Mouse (Mus musculus): ENCODE data around the gene Dgkb. TPM values are rescaled to one million over a fixed set of nuclear protein-coding genes. Genes with fewer than 3 reads are reported as not detected.
A peak's percentile ranks its signal among the peaks of the same experiment; 100 is the strongest.

Gene Dgkb
- polyA plus RNA-seq, 1 experiment from 2014 or later: 2.1 TPM

DNA sequence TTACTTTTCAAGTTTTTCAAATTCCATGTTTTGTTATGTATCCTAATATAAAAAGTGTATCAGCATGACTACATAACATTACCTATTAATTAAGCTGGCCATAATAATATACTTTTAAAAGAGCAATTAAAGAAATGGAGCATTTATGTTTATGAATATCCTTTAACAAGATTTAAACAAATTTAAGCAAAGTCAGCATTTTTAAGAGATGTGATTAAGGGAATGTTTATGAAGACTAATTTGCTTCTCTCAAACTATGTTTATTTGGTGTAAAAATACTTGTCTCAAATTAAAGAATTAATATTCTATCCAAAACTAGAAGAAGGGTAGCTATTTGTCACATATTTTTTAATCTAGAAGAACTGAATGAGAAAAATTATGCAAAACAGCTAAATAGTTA, 492.4 kb downstream of the Dgkb start:
- no peak overlapping the region for H3K27ac ChIP-seq
- no peaks in the 10 kb centered on the region for H3K36me3 ChIP-seq
- H3K27me3 ChIP-seq: no peaks in the 10 kb centered on the region
- H3K9ac ChIP-seq (replicated peaks): no peak overlapping the region
- no peaks in the 10 kb centered on the region for H3K4me1 ChIP-seq (replicated peaks)
- no peaks in the 10 kb centered on the region for H3K9me3 ChIP-seq
- no peak for ATAC-seq
- no peak overlapping the region for H3K4me2 ChIP-seq (replicated peaks)
- H3K4me3 ChIP-seq (replicated peaks): no peak overlapping the region

DNA sequence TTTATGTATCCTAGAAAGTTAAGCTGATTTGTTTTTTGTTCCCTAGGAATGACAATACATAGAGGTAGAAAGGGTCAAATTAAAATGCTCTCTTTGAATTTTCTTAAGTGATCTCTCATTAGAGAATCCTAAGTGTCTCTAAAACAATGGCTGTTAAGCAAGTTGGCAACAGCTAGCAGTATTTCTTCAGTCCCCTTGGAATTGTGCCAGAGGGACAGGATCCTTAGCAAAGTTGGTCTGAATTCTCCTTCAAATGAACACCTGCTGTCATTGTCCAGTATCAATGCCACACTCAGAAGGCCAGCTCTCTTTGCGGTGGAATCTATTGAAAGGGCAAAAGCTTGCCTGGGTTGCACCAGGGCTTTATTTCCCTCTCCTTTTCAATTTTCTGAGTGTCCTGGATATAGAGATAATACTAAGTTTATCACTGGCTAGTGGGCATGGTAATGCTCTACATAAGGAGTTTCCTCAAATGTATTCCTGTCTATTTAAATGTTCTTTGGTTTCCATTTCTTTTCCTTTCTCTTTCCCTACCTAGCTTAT, 510.3 kb downstream of the Dgkb start:
- Histone ChIP-seq H3K4me1 (replicated peaks) (peaks cover 3% of the 10 kb centered on the region; the same call in 1 of the 2 replicates), H3K4me2 (replicated peaks) (no peak overlapping the region), H3K4me3 (replicated peaks) (no peak overlapping the region), H3K9me3 (no peaks in the 10 kb centered on the region), H3K36me3 (no peaks in the 10 kb centered on the region), H3K27ac (no peak overlapping the region), H3K27me3 (no peaks in the 10 kb centered on the region), H3K9ac (replicated peaks) (no peak overlapping the region)
- WGBS: 17% methylated on average over 1 of the region's 1 CpGs
- ATAC-seq: no peak

DNA sequence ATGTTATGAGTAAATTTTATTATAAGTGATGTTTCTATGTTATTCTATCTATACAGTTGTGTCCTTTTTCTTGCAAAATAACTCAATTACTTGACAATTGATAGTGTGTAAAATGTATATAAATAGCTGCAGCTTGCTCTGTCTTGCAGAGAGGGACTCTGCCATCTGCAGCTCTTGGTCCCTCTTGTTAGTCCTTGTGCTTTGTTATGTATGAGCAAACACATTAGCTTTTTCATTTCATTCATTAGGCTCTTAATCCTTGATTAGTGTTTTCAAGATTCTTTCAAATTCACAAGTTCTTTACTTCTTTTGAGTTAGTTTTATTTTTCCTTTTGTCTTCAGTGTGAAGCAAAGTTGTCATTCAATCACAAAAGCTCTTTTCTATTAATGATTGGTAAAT, 511.3 kb downstream of the Dgkb start:
- Histone ChIP-seq H3K9ac (replicated peaks) (no peak overlapping the region), H3K36me3 (no peaks in the 10 kb centered on the region), H3K27ac (no peak overlapping the region), H3K9me3 (no peaks in the 10 kb centered on the region), H3K27me3 (no peaks in the 10 kb centered on the region), H3K4me1 (replicated peaks) (peaks cover 3% of the 10 kb centered on the region; the same call in 1 of the 2 replicates), H3K4me2 (replicated peaks) (no peak overlapping the region), H3K4me3 (replicated peaks) (no peak overlapping the region)
- ATAC-seq: no peak

DNA sequence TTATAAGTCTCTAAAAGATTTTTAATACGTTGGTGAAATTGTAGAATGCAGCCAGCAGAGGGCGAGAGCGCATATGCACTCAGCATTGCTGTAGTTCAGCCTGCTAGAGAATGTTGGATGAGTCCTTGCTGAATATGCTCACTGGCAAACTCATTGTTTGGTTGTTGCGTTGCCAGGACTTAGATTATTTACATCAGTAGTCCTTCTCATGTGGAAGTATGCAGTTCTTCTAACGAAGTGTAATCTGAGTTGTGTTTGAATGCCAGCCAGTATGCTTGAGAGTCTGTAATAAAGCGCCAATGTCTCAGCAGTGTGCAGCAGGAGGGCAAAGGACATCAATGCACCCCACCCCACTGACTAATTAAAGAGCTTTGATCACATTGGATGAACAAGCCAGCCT, 525.1 kb downstream of the Dgkb start:
- ATAC-seq: peak; percentile 90
- Histone ChIP-seq H3K9me3 (no peaks in the 10 kb centered on the region), H3K4me1 (replicated peaks) (peaks cover 3% of the 10 kb centered on the region; the same call in 1 of the 2 replicates), H3K9ac (replicated peaks) (no peak overlapping the region), H3K27me3 (no peaks in the 10 kb centered on the region), H3K4me2 (replicated peaks) (peak overlapping the region; percentile 31), H3K27ac (no peak overlapping the region), H3K36me3 (no peaks in the 10 kb centered on the region), H3K4me3 (replicated peaks) (no peak overlapping the region)
- WGBS: 10% methylated on average over 6 of the region's 6 CpGs

DNA sequence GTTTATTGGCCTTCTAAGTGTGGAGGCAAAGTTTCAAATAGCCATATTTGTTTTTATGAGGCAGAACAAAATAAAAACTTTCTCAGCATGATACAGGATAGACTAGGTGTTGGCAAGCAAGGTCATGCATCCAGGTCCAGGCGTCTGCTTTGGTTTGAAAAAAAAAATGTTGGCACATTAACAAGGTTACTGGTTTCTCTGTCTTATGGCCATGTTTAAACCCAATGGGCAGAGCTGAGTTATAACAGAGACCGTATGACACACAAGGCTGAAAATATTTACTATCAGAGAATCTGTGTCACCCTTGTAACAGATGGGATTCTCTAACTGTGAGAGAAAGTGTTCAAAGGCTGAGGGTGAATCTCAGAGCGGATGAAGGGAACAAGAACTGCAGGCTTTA, 535.0 kb downstream of the Dgkb start:
- Histone ChIP-seq H3K9ac (replicated peaks) (no peak overlapping the region), H3K4me2 (replicated peaks) (no peak overlapping the region), H3K36me3 (no peaks in the 10 kb centered on the region), H3K9me3 (no peaks in the 10 kb centered on the region), H3K27me3 (no peaks in the 10 kb centered on the region), H3K27ac (no peak overlapping the region), H3K4me1 (replicated peaks) (no peaks in the 10 kb centered on the region), H3K4me3 (replicated peaks) (no peak overlapping the region)
- WGBS: 92% methylated on average over 3 of the region's 3 CpGs
- ATAC-seq: no peak

GRCm38 (mm10) chr12:38356386-38356785, 538.9 kb downstream of the Dgkb start:
- ATAC-seq: no peak
- no peak overlapping the region for H3K4me2 ChIP-seq (replicated peaks)
- no peaks in the 10 kb centered on the region for H3K36me3 ChIP-seq
- H3K27me3 ChIP-seq: no peaks in the 10 kb centered on the region
- no peak overlapping the region for H3K4me3 ChIP-seq (replicated peaks)
- H3K9me3 ChIP-seq: no peaks in the 10 kb centered on the region
- no peak overlapping the region for H3K9ac ChIP-seq (replicated peaks)
- WGBS: 82% methylated on average over 1 of the region's 1 CpGs
- H3K4me1 ChIP-seq (replicated peaks): no peaks in the 10 kb centered on the region
- H3K27ac ChIP-seq: no peak overlapping the region

DNA sequence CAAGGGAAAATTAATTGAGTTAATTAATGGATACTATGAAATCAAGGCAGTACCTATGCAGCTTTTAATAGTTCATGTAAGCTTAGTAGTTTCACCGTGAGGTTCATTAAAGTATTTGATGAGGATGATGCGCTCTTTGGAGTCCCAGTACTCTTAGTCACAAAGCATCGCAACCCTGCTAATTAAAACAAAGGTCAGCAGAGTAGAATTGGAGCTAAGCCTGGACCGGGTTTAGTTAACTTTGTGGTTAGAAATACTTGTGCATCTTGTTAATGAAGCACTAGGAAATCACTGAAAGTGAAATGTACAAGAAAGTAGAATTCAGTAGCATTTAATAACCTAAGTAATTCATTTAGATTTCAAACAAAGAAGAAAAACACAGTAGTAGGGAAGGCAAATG, 544.0 kb downstream of the Dgkb start:
- no peaks in the 10 kb centered on the region for H3K4me1 ChIP-seq (replicated peaks)
- H3K4me3 ChIP-seq (replicated peaks): no peak overlapping the region
- no peaks in the 10 kb centered on the region for H3K9me3 ChIP-seq
- ATAC-seq: no peak
- H3K27ac ChIP-seq: no peak overlapping the region
- no peaks in the 10 kb centered on the region for H3K27me3 ChIP-seq
- no peaks in the 10 kb centered on the region for H3K36me3 ChIP-seq
- 89% methylated on average over 4 of the region's 4 CpGs for WGBS
- no peak overlapping the region for H3K9ac ChIP-seq (replicated peaks)
- H3K4me2 ChIP-seq (replicated peaks): no peak overlapping the region

DNA sequence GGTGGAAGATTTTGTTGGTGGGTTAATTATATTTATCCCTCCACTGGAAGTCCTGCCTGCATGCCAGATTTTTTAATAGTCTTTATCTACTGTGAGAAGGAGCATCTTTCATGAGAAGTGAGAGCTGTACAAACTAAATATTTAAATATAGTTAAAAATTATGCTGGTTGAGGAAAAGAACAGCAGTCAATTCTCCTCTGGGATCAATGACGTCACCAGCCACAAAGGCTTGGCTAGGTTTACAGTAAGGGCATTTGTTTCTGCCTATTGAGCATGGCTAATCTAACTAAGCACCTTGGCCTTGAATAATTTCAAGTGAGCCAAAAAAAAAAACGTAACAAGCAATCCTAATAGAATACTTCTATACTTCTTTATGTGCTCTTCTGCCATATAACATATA, 554.1 kb downstream of the Dgkb start:
- Histone ChIP-seq H3K9ac (replicated peaks) (no peak overlapping the region), H3K27ac (no peak overlapping the region), H3K27me3 (no peaks in the 10 kb centered on the region), H3K36me3 (no peaks in the 10 kb centered on the region), H3K4me2 (replicated peaks) (no peak overlapping the region), H3K4me3 (replicated peaks) (no peak overlapping the region), H3K9me3 (no peaks in the 10 kb centered on the region), H3K4me1 (replicated peaks) (no peaks in the 10 kb centered on the region)
- ATAC-seq: no peak
- 75% methylated on average over 2 of the region's 2 CpGs for WGBS

GRCm38 (mm10) chr12:38374159-38374558, 556.6 kb downstream of the Dgkb start:
- Histone ChIP-seq H3K27ac (no peak overlapping the region), H3K9me3 (no peaks in the 10 kb centered on the region), H3K4me1 (replicated peaks) (no peaks in the 10 kb centered on the region), H3K9ac (replicated peaks) (no peak overlapping the region), H3K36me3 (no peaks in the 10 kb centered on the region), H3K4me3 (replicated peaks) (no peak overlapping the region), H3K4me2 (replicated peaks) (no peak overlapping the region), H3K27me3 (no peaks in the 10 kb centered on the region)
- no peak for ATAC-seq
- WGBS: 91% methylated on average over 3 of the region's 3 CpGs

GRCm38 (mm10) chr12:38385942-38386341, 568.4 kb downstream of the Dgkb start:
- H3K36me3 ChIP-seq: no peaks in the 10 kb centered on the region
- no peaks in the 10 kb centered on the region for H3K27me3 ChIP-seq
- no peaks in the 10 kb centered on the region for H3K9me3 ChIP-seq
- no peak overlapping the region for H3K4me2 ChIP-seq (replicated peaks)
- ATAC-seq: no peak
- 76% methylated on average over 6 of the region's 6 CpGs for WGBS
- no peak overlapping the region for H3K4me3 ChIP-seq (replicated peaks)
- H3K9ac ChIP-seq (replicated peaks): no peak overlapping the region
- no peaks in the 10 kb centered on the region for H3K4me1 ChIP-seq (replicated peaks)
- H3K27ac ChIP-seq: no peak overlapping the region

GRCm38 (mm10) chr12:38386991-38387390, 569.5 kb downstream of the Dgkb start:
- 84% methylated on average over 1 of the region's 1 CpGs for WGBS

DNA sequence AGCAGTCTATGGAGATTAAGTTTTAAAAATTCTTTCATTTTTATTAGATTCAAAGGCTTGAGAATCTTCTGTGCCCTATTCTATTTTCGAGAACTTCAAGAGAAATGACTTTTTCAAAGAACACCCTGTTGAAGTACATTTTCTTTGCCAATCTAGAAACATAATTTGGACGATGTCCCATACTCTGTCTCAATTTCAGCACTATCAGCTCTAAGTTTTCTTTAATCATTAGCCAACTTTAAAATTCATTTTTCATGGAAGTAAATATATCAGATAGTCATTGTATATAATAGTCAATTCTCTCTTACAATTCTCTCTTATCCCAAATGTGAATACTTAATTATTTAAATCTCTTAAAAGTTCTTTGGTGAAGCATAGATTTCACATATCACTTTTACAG, 570.1 kb downstream of the Dgkb start:
- ATAC-seq: no peak
- WGBS: 86% methylated on average over 2 of the region's 2 CpGs

More at GRCm38 (mm10) chr12:38386991-38387390, 569.5 kb downstream of the Dgkb start:
- H3K4me3 ChIP-seq (replicated peaks): no peak overlapping the region
- H3K36me3 ChIP-seq: no peaks in the 10 kb centered on the region
- H3K27me3 ChIP-seq: no peaks in the 10 kb centered on the region
- H3K4me2 ChIP-seq (replicated peaks): no peak overlapping the region
- H3K9ac ChIP-seq (replicated peaks): no peak overlapping the region
- no peak overlapping the region for H3K27ac ChIP-seq
- H3K4me1 ChIP-seq (replicated peaks): no peaks in the 10 kb centered on the region
- H3K9me3 ChIP-seq: no peaks in the 10 kb centered on the region
- no peak for ATAC-seq

DNA sequence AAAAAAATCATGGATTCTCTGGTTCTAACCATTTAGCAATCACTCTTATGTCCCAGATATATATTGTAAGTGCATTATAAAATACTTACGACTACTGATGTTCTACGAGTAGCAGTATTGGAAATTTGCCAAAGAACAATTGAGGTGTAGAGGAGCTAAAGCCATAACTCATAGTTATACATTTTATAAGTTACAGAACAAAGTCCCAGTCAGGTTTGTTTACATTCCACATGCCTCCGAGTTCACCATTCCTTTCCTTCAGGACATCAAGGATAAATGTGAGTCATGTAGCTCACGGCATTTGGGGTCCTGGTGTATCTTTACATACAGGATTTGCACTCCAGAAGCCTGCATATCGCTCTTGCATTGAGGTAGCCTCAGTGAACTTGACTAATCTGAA, 570.7 kb downstream of the Dgkb start:
- Histone ChIP-seq H3K9me3 (no peaks in the 10 kb centered on the region), H3K9ac (replicated peaks) (no peak overlapping the region), H3K4me2 (replicated peaks) (no peak overlapping the region), H3K27ac (no peak overlapping the region), H3K4me1 (replicated peaks) (no peaks in the 10 kb centered on the region), H3K4me3 (replicated peaks) (no peak overlapping the region), H3K36me3 (no peaks in the 10 kb centered on the region), H3K27me3 (no peaks in the 10 kb centered on the region)
- no peak for ATAC-seq
- 92% methylated on average over 5 of the region's 5 CpGs for WGBS

More for the DNA sequence above, 570.1 kb downstream of the Dgkb start:
- Histone ChIP-seq H3K9ac (replicated peaks) (no peak overlapping the region), H3K36me3 (no peaks in the 10 kb centered on the region), H3K4me3 (replicated peaks) (no peak overlapping the region), H3K4me2 (replicated peaks) (no peak overlapping the region), H3K9me3 (no peaks in the 10 kb centered on the region), H3K27ac (no peak overlapping the region), H3K4me1 (replicated peaks) (no peaks in the 10 kb centered on the region), H3K27me3 (no peaks in the 10 kb centered on the region)

All from midbrain, embryonic 13.5 days (tissue).